Mouse (Mus musculus) cerebellum, postnatal 10 days (tissue): ENCODE measurements at regions not wholly inside any gene's neighbourhood (a gene's known extent, or its start where the extent isn't known, plus 50 kb on each side); places are given as distances from the start of the nearest gene placed in this dataset.

Source experiments
- DNase-seq, 2 experiments: peaks; one replicate each; pipeline ENCODE4 v3.0.0; 2021; ENCODE audit warnings: mixed read lengths in 2 of 2

- DNase-seq = no peak
Observed at GRCm38 (mm10) chr19:49563612-49564256, 1114.7 kb downstream of the Sorcs1 start.

- DNase-seq = peak; percentile 66 to 73
Observed at GRCm38 (mm10) chr19:49539445-49540407, 1138.7 kb downstream of the Sorcs1 start.
